Mouse (Mus musculus) gastrocnemius, adult 2 months (tissue): Measurements from ENCODE around the gene Slc15a3. TPM values are rescaled to one million over a fixed set of nuclear protein-coding genes. Genes with fewer than 3 reads are reported as not detected.
A peak's percentile ranks its signal among the peaks of the same experiment; 100 is the strongest.

Source experiments
- DNase-seq: peaks from one replicate; pipeline ENCODE4 v3.0.0; 2022
- H3K27ac ChIP-seq: fragments of 200-600 bp; 2 replicates; pipeline ENCODE4 v1.8.1; 2022; ENCODE audit warnings: mild to moderate bottlenecking
- H3K4me3 ChIP-seq: fragments of 200-600 bp; 2 replicates; pipeline ENCODE4 v1.8.1; 2022; ENCODE audit warnings: mild to moderate bottlenecking, moderate library complexity
- CTCF ChIP-seq: fragments of 200-600 bp; IDR thresholded peaks from 2 replicates; pipeline ENCODE4 v1.8.1; 2022; ENCODE audit warnings: antibody characterized with exemption, mild to moderate bottlenecking, moderate library complexity
- intact Hi-C: fragments of 180-260 bp; cut with DNase I; formaldehyde crosslinking; loops from one replicate; pipeline ENCODE4 v1.15.1; 2025
- total RNA-seq, 2 experiments: library from RNA; stranded (reverse); gene quantifications; 2 replicates each; pipeline ENCODE4 v1.2.3; 2021

Gene Slc15a3
- total RNA-seq, 2 experiments from 2014 or later = 0.31 to 0.53 TPM

- DNase-seq = peak; percentile 97
- H3K27ac ChIP-seq = peak within 1 kb of the TSS; percentile 96
- intact Hi-C loops = loop anchor here (1.0 kb wide), 1 partner anchor 14 kb away; the partner anchor contains the start of gene Prpf19
- peak; percentile 43 for TF ChIP-seq CTCF
- peak within 1 kb of the TSS; percentile 95 for H3K4me3 ChIP-seq
Observed at GRCm38 (mm10) chr19:10881426-10882154, 42.1 kb downstream of the Slc15a3 start, which contains the start of gene Tmem109. TSS of gene Tmem109 (minus strand) at chr19:10882001.

- Histone ChIP-seq H3K4me3 (no peak overlapping the region), H3K27ac (no peak overlapping the region)
- no peak for TF ChIP-seq CTCF
- intact Hi-C loops = no loop called here
- no peak for DNase-seq
Observed at GRCm38 (mm10) chr19:10892201-10892600, 52.7 kb downstream of the Slc15a3 start.

- TF ChIP-seq CTCF = no peak
- Histone ChIP-seq H3K4me3 (peak within 1 kb of the TSS; percentile 99), H3K27ac (peak within 1 kb of the TSS; percentile 97)
- intact Hi-C loops = loop anchor here (1.0 kb wide), 1 partner anchor 14 kb away; no protein-coding TSS in a partner anchor
- peak; percentile 98 for DNase-seq
Observed at GRCm38 (mm10) chr19:10895016-10895528, 55.5 kb downstream of the Slc15a3 start, which contains the start of gene Prpf19. TSS of gene Prpf19 (plus strand) at chr19:10895231.

- no peak for TF ChIP-seq CTCF
- intact Hi-C loops = loop anchor here (1.0 kb wide), 1 partner anchor 14 kb away; no protein-coding TSS in a partner anchor
- H3K4me3 ChIP-seq = peak overlapping the region; percentile 99
- H3K27ac ChIP-seq = peak overlapping the region; percentile 97
- DNase-seq = peak; percentile 64
Observed at GRCm38 (mm10) chr19:10895708-10896107, 56.2 kb downstream of the Slc15a3 start.

- intact Hi-C loops = no loop called here
- DNase-seq = no peak
- Histone ChIP-seq H3K27ac (peak overlapping the region; percentile 97), H3K4me3 (peak overlapping the region; percentile 99)
- no peak for TF ChIP-seq CTCF
Observed at GRCm38 (mm10) chr19:10896849-10897248, 57.3 kb downstream of the Slc15a3 start.

GRCm38 (mm10) chr19:10897491-10897890, 58.0 kb downstream of the Slc15a3 start:
- intact Hi-C loops = no loop called here
- Histone ChIP-seq H3K27ac (peak overlapping the region; percentile 97), H3K4me3 (peak overlapping the region; percentile 99)
- DNase-seq = no peak
- no peak for TF ChIP-seq CTCF

GRCm38 (mm10) chr19:10900315-10900714, 60.8 kb downstream of the Slc15a3 start:
- peak overlapping the region; percentile 75 for H3K27ac ChIP-seq
- H3K4me3 ChIP-seq = no peak overlapping the region
- intact Hi-C loops = no loop called here
- DNase-seq = peak; percentile 86
- peak; percentile 21; the same call in 1 of the 2 replicates for TF ChIP-seq CTCF

- no peak for TF ChIP-seq CTCF
Observed at GRCm38 (mm10) chr19:10901046-10901445, 61.5 kb downstream of the Slc15a3 start.

GRCm38 (mm10) chr19:10904512-10904911, 65.0 kb downstream of the Slc15a3 start:
- H3K4me3 ChIP-seq = peak overlapping the region; percentile 25; the same call in 1 of the 2 replicates
- no peak for DNase-seq
- intact Hi-C loops = no loop called here
- peak overlapping the region; percentile 98 for H3K27ac ChIP-seq
- TF ChIP-seq CTCF = no peak

More at GRCm38 (mm10) chr19:10901046-10901445, 61.5 kb downstream of the Slc15a3 start:
- Histone ChIP-seq H3K4me3 (no peak overlapping the region), H3K27ac (peak overlapping the region; percentile 75)
- intact Hi-C loops = no loop called here
- no peak for DNase-seq

GRCm38 (mm10) chr19:10904927-10905727, 65.6 kb downstream of the Slc15a3 start:
- Histone ChIP-seq H3K4me3 (peak overlapping the region; percentile 71), H3K27ac (peak overlapping the region; percentile 98)
- DNase-seq = peak; percentile 90
- no peak for TF ChIP-seq CTCF
- intact Hi-C loops = no loop called here

- H3K4me3 ChIP-seq = peak overlapping the region; percentile 71
- DNase-seq = no peak
- peak overlapping the region; percentile 98 for H3K27ac ChIP-seq
- no peak for TF ChIP-seq CTCF
- intact Hi-C loops = no loop called here
Observed at GRCm38 (mm10) chr19:10905728-10906000, 66.1 kb downstream of the Slc15a3 start.

- peak; percentile 74 for DNase-seq
- intact Hi-C loops = loop anchor here (2.0 kb wide), 1 partner anchor 51 kb away; no protein-coding TSS in a partner anchor
- peak overlapping the region; percentile 98 for H3K27ac ChIP-seq
Observed at GRCm38 (mm10) chr19:10907891-10908290, 68.4 kb downstream of the Slc15a3 start.

More at GRCm38 (mm10) chr19:10907891-10908290, 68.4 kb downstream of the Slc15a3 start:
- TF ChIP-seq CTCF = peak; percentile 82
- no peak overlapping the region for H3K4me3 ChIP-seq

Other genes with a start within 250 kb of the Slc15a3 start
- gene Ddb1, start 234.4 kb upstream of the Slc15a3 start, total RNA-seq = 100 to 1,000 TPM; 128 to 132 TPM
- 1 to 10 TPM; 3.0 to 4.5 TPM for gene Tkfc, start 234.1 kb upstream of the Slc15a3 start, total RNA-seq
- not detected for gene Vwce, start 205.5 kb upstream of the Slc15a3 start, total RNA-seq
- not detected for gene Pga5, start 161.7 kb upstream of the Slc15a3 start, total RNA-seq
- gene Vps37c, start 151.0 kb upstream of the Slc15a3 start, total RNA-seq = 10 to 100 TPM; 20.7 to 26.3 TPM
- gene Cd5, start 100.7 kb upstream of the Slc15a3 start, total RNA-seq = not detected
- gene Cd6, start 9.7 kb upstream of the Slc15a3 start, total RNA-seq = not detected
- gene Tmem132a, start 30.2 kb downstream of the Slc15a3 start, total RNA-seq = 1 to 10 TPM; 2.8 to 7.2 TPM
- gene Tmem109, start 42.3 kb downstream of the Slc15a3 start, total RNA-seq = 100 to 1,000 TPM; 227 to 255 TPM
- 100 to 1,000 TPM; 150 to 184 TPM for gene Prpf19, start 55.5 kb downstream of the Slc15a3 start, total RNA-seq
- not detected for gene Zp1, start 80.9 kb downstream of the Slc15a3 start, total RNA-seq
- not detected for gene Ptgdr2, start 97.4 kb downstream of the Slc15a3 start, total RNA-seq
- 10 to 100 TPM; 13.2 to 16.5 TPM for gene Ccdc86, start 109.5 kb downstream of the Slc15a3 start, total RNA-seq
- not detected for gene Ms4a10, start 134.9 kb downstream of the Slc15a3 start, total RNA-seq
- not detected for gene Ms4a15, start 153.5 kb downstream of the Slc15a3 start, total RNA-seq
- not detected for gene Ms4a18, start 178.3 kb downstream of the Slc15a3 start, total RNA-seq
- 1 to 10 TPM in 1 of 2 experiments, under 1 TPM in 1; 0.66 to 1.3 TPM for gene Ms4a8a, start 241.4 kb downstream of the Slc15a3 start, total RNA-seq